Mouse (Mus musculus) T-cell, adult 2 months (primary cell): ENCODE data around the gene Rbpjl.

Source experiments
- DNase-seq: peaks from one replicate; pipeline ENCODE4 v3.0.0; 2022; ENCODE audit warnings: low spot score

The Rbpjl gene

DNA sequence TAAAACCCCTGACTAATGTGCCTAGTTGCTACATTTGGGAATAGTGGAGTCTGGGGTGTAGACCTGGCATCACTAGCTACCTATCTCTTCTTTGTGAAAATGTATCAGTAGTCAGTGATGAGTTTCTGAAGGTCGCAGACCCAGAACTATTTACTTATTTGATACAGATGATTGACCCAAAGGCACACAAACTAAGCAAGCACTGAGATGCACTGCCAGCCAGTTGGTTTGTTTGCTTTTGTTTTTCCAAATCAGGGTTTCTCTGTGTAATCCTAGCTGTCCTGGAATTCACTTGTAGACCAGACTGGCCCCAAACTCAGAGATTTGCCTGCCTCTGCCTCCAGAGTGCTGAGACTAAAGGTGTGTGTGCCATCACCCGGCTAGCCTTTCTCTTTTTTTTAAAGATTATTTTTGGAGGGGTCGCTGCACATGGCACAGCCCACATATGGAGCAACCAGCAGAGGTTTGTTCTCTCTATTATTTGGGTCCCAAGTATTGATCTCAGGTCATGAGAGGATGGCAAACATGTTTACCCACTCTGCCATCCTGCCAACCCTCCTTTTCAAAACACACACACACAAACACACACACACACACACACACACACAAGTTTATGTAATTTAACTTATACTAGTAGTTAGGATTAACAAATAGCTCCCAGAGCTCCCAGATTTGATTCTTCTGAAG, 42.6 kb downstream of the Rbpjl start:
- DNase-seq: no peak

DNA sequence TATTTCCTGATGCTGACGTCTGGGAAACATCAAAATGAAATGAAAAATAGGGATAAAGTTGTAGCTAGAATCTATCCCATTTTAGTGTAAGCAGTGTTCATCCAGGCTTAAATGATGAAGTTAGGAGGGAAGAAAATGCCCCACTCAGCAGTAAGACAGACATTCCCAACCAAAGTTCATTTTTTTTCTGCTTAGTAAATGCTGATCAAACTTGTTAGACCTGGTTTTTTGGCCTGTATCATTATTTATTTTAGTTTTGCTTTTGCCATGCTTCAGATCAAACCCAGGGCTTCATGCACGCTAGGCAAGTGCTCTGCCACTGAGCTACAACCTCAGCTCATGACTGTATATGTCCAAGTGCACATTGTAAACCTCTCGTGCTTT, 43.1 kb downstream of the Rbpjl start:
- no peak for DNase-seq

DNA sequence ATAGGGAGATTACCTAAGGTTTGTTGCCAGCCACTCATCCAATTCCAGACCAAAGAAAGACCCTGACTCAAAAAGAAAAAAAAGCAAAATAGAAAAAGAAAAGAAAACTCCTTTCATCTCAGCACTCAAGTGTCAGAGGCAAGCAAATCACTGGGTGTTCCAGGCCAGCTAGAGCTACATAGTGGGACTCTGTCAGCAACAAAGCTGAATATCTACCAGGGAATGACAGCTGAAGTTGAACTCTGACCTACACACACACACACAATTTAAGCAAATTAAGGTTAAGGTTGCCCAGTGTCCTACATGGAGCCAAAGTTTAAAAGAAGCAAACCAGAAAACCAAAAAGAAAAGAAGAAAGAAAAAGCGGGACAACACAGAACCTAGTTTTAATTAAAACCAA, 45.2 kb downstream of the Rbpjl start:
- no peak for DNase-seq

DNA sequence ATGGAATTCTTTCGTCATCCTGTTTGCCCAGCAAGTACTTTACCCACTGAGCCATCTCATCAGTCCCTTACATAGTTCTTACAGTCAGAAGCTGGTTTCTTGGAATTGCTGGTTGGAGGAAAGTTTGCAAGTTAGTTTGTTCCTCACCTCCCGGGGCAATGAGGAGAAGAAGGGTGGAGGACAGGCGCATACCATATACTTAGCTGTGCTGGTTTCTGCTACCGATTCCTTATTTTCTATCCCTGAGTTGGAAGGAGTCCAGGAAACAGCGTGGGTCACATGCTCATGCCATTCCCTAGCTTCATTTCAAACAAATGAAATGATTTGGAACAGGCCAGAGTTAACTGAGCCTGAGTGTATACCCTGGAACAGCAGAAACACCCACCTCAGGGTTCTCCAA, 46.0 kb downstream of the Rbpjl start:
- no peak for DNase-seq

DNA sequence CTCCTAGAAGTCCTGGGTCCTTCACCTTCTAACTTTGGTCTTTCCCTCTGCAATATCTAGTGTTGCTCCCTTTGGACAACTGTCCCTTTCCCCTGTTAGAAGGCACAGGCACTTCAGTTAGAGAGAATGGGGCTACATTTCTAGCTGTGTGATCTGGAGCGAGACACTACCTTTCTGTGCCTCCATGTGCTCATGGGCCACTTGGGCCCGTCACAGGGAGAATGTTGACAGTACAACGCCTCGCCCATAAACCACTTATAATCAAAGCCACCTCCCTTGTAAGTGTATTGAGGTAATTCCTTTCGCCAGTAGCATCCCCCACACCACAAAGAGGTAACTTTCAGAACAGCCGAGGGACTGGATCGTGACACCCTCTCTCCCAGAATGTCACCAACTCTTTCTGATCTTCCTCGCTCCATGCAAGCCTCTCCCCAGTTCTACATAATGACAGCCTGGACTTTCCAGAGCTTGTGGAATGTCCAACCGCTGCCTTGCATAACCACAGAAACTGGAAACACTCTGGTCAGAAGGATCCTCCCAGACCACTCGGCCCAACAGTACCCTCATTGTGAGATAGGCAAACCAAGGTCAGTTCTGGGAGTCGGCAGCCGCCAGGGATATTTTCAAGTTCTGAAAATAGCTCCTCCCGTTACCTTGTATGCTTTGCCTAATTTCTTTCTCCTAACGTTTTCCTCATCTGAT, 46.6 kb downstream of the Rbpjl start:
- DNase-seq: no peak

DNA sequence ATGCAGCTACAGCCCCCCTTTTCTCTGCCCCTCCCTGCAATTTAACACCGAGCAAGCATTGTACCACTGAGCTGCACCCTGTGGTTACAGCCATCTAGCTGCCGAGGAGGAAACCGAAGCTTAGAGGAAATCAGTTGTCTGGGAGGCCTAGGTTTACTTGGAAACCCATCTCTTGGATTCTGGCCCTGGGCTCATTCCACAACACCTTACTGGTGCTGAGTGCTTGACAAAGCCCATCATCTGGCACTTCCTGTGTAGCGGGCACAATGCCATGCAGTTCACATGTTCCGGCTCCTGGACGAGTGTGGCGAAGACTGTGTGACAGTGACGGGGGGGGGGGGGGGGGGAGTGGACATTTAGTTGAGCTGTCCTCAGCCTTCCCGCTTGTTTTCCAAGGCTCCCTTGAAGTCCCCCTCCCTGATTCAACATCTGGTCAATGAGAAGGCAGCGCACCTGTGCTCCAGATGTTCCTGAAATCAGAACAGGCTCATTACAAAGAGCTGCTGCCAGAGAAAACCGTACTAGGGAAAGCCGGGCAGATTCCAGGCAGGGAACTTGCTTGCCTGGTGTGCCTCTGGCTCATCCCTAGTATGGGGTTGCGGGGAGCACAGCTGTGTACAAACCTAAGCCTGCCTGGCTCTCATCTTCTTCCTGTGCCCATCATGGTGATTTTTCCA, 49.2 kb downstream of the Rbpjl start:
- DNase-seq: no peak

DNA sequence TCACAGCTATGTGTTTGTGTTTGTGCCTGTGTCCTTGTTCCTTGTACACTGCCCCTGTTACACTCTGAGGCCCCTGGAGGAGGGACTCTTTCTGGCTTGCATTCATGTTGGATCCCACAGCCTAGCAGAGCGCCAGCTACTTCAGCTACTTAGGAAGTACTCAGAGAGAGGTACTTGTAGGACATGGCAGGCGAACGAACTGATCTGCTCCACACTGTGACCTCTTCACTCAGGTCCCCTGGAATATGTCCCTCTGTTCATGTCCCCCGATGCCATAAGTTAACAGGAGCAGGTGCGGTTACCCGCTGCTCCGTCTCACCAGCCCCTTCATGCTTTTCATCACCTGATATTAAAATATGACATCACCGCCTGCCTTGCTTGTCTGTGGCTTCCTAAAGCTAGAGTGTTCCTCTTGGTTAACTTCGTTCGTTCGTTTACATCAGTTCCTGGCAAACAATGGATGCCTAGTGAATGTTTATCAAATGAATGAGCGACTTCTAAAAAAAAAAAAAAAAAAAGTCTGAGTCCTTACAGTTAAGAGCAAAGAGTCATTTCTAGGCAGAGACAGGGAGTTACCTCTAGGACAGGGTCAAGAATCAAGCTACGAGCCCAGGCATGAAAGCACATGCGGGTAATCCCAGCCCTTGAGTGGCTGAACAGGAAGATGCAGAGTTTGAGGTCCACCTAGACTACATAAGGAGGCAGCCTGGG, 50.3 kb downstream of the Rbpjl start:
- DNase-seq: no peak

DNA sequence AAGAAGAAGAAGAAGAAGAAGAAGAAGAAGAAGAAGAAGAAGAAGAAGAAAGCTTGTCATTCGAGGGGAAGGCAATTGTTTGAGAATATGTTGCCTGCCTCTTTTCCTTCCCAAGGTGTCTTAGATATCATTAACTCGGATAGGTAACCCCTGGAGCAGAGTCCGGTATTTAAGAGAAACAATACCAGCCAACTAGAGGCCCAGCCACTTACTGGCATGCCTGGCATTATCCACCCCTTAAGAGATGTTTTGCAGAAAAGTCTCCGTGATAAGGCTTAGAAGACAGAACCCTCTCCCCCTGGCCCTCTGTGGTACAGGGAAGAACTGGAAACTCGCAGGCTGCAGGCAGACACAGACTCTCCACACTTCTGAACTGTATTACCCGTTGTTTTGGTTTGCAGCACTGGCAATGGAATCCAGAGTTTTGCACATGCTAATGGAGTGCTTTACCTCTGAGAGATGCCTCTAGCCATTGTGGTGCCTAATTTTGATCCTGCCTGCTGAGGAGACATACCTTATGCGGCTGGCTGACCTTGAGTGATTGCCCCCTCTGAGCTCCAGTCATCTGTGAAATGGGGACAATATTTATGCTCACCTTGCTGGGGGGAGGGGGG, 51.1 kb downstream of the Rbpjl start:
- DNase-seq: no peak

DNA sequence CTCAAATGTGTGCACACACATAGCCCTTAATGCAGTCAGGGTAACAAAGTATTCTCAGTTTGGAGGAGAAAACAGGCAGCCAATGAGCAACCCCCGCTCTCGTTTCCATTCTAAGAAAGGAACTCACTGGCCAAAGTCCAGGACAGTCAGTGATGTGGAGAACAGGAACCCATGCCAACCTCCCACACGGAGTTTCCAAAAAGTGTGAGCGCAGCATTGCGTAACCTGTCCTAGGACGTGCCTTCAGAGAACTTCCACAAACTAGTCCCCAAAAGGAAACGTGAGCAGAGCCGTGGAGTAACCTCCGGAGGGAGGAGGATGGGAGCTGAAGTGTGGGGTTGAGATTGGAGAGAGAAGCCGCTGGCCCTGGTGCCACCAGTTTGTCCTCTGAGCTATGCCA, 51.9 kb downstream of the Rbpjl start:
- DNase-seq: no peak

DNA sequence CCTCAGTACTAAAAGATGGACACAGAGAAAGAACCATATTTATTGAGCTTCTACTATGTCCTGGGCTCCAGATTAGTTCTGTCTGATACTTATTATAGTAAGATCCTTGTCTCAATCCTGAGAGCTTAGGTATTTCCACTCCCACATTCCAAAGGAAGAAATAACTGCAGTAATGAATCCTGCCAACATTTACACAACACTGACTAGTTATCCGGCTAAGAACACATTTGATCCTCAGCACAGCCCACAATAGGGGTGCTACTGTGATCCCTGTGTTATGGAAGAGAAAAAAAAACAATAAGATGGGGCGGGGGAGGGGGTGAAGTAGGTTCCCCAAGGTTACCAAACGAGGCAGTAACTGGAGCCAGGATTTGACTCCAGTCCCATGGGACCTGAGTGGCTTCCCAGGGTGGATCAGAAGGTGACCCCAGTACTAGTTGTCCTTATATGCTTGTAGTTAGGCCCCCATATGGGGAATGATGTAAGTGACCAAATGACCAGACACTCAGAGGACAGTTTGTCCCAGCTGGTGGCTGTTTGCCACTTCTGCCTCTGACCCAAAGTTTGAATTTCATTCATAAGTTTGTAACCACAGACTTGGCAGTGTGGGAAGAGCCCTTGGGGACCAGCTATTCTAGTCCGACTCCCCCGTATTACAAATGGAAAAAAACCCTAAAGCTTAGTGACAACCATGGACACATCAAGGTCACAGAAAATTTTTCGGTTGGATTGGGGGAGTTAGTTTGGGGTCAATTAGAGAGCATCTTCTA, 52.7 kb downstream of the Rbpjl start:
- DNase-seq: no peak

DNA sequence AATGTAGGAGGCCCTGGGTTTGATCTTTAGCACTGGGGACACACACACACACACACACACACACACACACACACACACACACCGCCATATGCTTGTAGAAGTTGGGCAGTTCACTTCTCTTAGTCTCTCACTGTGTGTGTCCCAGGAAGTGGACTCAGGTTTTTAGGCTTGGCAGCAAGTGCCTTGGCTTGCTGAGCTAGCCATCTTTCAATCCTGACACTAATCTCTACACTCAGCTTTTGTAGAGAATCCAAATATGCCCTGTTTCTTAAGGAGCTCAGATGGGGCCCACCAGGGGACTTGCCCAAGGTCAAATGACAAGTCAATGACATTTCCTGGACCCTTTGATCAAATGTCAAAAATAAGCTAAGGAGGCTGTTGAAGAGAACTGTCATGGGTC, 53.5 kb downstream of the Rbpjl start:
- no peak for DNase-seq

DNA sequence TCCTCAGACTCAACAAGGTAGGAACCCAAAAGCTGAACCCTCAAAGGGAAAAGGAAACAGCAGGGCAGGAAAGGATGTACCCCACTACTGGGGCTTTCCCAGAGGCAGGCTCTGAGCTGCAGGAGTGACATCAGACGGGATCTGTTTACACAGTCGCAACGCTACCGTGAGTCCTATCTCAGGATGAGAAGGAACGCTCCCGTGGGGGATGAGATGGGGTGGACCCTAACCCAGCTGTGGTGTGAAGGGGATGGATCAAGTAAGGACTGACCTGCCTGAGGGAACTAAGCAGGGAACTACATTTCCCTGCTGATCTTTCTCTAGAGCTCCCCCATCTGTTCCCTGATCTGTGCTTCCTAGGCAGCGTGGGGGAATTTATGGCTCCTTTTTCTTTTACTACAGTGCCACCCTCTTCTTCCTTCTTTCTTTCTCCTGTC, 53.9 kb downstream of the Rbpjl start, which contains the start of gene Sys1:
TSS of gene Sys1 (plus strand) at position 101 of the 437 bp plus-strand sequence.
- peak; percentile 56 for DNase-seq

DNA sequence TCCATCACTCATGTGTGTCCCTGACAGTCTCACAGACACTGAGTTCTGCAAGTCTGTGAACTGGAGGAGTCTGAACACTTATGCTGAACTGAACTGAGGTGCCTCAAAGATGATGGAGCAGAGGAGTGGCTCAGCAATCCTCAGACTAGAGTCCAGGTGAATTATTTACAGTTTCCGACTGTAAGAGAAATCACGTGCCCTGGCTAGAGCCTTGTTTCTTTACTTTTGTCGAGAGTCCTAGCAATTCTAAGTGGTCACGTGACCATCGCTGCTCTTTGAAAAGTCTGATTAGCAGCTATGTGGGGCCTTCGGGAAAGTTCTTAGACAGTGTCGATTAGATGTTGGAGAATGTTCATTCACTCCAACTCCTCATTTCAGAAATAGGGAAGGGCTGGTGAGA, 55.0 kb downstream of the Rbpjl start:
- no peak for DNase-seq

DNA sequence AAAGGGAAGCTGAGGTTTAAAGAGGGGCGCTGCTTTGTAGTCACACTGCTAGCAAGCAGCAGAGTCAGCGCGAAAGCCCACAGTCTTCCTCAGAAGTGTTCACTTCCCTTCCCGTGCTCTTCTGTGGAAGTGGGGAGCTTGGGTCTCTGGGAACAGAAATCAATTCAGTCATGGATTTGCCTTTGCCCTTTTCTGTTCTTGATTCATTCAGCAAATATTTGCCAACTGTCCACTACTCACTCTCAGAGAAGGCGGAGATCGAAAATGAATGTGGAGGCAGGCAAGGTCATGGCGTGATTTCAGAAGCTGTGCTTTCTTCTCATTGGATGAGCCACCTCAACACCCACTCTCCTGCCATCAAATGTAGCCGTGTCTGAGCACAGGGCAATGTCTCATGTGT, 55.6 kb downstream of the Rbpjl start:
- DNase-seq: no peak

DNA sequence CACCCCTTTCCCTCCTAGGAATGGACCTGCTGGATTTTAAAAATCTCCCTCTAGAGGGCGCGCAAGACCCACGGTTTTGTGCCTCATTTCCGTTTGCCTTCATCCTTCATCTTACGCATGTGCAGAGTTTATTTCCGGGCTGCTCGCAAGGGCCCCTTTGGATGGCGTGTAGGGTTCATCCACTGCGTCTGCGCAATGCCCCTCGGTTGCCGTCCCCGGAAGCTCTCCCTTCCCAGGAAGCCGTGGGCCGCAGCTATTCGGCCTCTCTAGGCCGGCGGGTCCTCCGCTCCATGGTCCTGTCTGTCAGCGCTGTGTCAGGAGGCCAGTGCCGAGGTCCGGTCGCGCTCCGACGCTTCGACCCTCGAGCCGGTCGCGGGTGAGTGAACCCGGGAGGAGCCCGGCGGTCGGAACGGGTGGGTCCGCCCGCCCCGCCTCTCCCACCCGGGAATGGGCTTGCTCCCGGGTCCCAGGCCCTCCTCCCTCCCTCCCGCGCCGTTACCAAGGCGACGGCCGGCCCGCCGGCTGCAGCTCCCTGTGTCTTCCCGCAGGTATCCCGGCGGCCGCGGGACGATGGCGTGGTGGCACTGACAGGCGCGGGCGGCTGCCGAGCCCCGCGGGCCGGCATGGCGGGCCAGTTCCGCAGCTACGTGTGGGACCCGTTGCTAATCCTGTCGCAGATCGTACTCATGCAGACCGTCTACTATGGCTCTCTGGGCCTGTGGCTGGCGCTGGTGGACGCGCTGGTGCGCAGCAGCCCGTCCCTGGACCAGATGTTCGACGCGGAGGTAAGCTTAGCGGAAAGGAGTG, 58.0 kb downstream of the Rbpjl start, which contains the start of gene Gm20458:
TSS of gene Gm20458 (plus strand) at position 223 of the 807 bp plus-strand sequence.
- peak; percentile 95 for DNase-seq
